Mouse (Mus musculus) ES-E14 (cell line): ENCODE results near the gene Hist1h2bk.

Source experiments
- HCFC1 ChIP-seq: IDR thresholded peaks from 2 replicates; pipeline ENCODE4 v1.6.1; 2012; ENCODE audit warnings: low read length, inconsistent platforms, borderline replicate concordance; ENCODE audit not compliant: insufficient read depth
- MAFK ChIP-seq: IDR thresholded peaks from 2 replicates; pipeline ENCODE4 v1.6.1; 2014; ENCODE audit warnings: mild to moderate bottlenecking, low read depth, low read length, inconsistent platforms; ENCODE audit not compliant: insufficient read depth

DNA sequence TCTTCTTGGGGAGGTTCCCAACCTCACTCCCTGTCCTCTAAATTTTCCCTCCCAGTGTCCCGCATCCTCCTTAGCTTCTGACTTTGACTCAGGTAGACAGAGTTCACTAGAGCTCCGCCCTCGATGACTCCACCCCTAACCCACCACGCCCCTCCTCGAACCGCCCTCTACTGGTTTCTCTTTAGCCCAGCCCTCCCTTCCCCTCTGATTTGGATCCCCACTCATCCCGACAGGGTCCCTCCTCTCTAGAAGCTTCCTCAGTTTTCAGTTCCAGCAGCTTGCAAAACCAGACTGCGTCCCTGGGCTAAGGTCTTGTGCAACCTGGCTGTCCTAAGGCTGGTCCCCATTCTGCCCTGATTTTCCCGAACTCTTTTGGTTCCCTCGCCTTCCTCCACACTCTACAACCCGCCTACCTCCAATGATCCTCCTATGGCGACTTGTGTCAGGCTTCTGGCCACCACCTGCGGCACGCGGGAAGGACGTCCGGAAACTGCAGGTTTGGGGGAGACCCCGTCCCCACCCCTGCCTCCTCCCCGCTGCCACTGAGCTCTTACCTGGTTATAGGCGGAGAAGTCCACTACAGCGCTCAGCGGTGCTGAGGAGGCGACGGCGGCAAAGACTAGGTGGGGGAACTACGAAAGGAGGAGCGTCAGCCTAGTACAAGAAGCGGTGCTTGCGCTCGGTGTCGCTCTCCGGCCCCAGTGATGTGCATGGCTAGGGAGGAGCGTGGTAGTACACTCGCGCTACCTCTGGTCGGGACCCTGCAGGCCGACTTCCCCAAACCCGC lies 29.1 kb upstream of the Hist1h2bk start:
- TF ChIP-seq MAFK (no peak), HCFC1 (no peak)
